Mouse (Mus musculus) lung, postnatal 0 days (tissue): ENCODE measurements around the gene Smoc1.

Experiments
- CTCF ChIP-seq: IDR thresholded peaks from 2 replicates; pipeline ENCODE4 v1.5.1; 2016; ENCODE audit warnings: antibody characterized with exemption, mild to moderate bottlenecking
- EP300 ChIP-seq: IDR thresholded peaks from 2 replicates; pipeline ENCODE4 v1.6.1; 2016; ENCODE audit warnings: antibody characterized with exemption, mild to moderate bottlenecking, control low read depth

DNA sequence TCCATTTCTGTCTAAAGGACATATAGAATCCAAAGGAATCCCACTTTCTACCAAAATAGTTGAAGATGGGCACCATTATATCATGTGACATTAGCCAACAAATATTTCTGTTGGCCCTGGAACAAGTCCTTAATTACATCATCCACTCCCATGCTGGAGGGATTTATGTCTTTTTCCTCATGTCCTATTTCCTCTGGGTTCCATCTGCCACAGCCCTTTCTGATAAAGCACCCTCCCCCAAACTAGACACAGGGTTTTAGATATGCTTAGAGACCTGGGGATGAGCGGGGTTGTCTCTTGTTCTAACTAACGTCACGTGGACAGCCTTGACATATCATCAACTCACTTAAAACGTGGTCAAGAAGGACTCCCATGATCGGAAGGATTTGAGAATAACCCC is 102.1 kb downstream of the Smoc1 start:
- TF ChIP-seq CTCF (no peak), EP300 (no peak)
